Mouse (Mus musculus): ENCODE measurements around the gene Gtpbp10.

The Gtpbp10 gene

GRCm38 (mm10) chr5:5496393-5496792 lies 62.9 kb downstream of the Gtpbp10 start:
- no peak for DNase-seq (ENCODE audit: low read depth)

GRCm38 (mm10) chr5:5495042-5495441 lies 64.3 kb downstream of the Gtpbp10 start:
- DNase-seq (ENCODE audit: low read depth), result no peak

- DNase-seq (ENCODE audit: low read depth), result peak; percentile 23
Measured at GRCm38 (mm10) chr5:5494269-5495005, 64.9 kb downstream of the Gtpbp10 start.

GRCm38 (mm10) chr5:5492163-5492562 lies 67.2 kb downstream of the Gtpbp10 start:
- DNase-seq (ENCODE audit: low read depth), result no peak

Measured in c-Kit-positive CD71-positive TER-119-negative erythroid progenitor cells, embryonic 14.5 days (primary cell).